9 mouse cellular contexts compared by ENCODE assay signal in genomic region chr5:142812621-142812975, GRCm38 (mm10). TPM values are rescaled to one million over a fixed set of nuclear protein-coding genes. Genes with fewer than 3 reads are reported as not detected.
DNase-seq lines count a peak whose midpoint lies in the region; ATAC-seq and TF ChIP-seq lines count a peak whose summit lies in the region.
"Had no signal": no experiment of that assay in that cellular context is flagged by ENCODE, and none has a peak within 500 bp of the region (broad histone marks: within the 10 kb centered on the region; RNA-seq: fewer than 3 reads in every experiment).

No protein-coding gene starts in this region.

- peaks cover 18% of the 10 kb centered on the region; the same call in 1 of the 2 replicates for H3K36me3 ChIP-seq in kidney, embryonic 14.5 days (ENCODE audit: control insufficient read depth, insufficient read depth, low read length)
- H3K36me3 ChIP-seq in limb, embryonic 10.5 days, result peaks cover 71% of the 10 kb centered on the region
- H3K36me3 ChIP-seq in neural tube, embryonic 13.5 days, result peaks cover 36% of the 10 kb centered on the region

- TF ChIP-seq CTCF in embryonic fibroblast, embryonic 13.5 days (IDR thresholded peaks at IDR 0.05; ENCODE audit: borderline replicate concordance, insufficient read depth, low read length), result no peak

- H3K9ac ChIP-seq in kidney, embryonic 14.5 days (ENCODE audit: low read depth, low read length), result peak overlapping the region; percentile 100; the same call in 1 of the 2 replicates
- peak overlapping the region; percentile 99 for H3K9ac ChIP-seq in neural tube, embryonic 13.5 days

- no peak for DNase-seq in kidney, postnatal 14 days
- no peak for DNase-seq in limb, embryonic 10.5 days (ENCODE audit: low spot score)
- DNase-seq in left cerebral cortex, adult 18-20 months (ENCODE audit: low spot score in 2 of 2), result no peak
- no peak for DNase-seq in urinary bladder, postnatal 25 days (ENCODE audit: low spot score)
- no peak for DNase-seq in natural killer cell, adult 2 months (ENCODE audit: low spot score in 2 of 2)
- DNase-seq: thymus, postnatal 4 days had no signal

- H3K9me3 ChIP-seq in kidney, embryonic 14.5 days (ENCODE audit: control insufficient read depth, low read length), result no peaks in the 10 kb centered on the region
- no peaks in the 10 kb centered on the region for H3K9me3 ChIP-seq in limb, embryonic 10.5 days (replicated peaks)
- H3K9me3 ChIP-seq in neural tube, embryonic 13.5 days, result no peaks in the 10 kb centered on the region

- H3K27ac ChIP-seq in kidney, embryonic 14.5 days (ENCODE audit: low read depth, low read length), result peak overlapping the region; percentile 100; the same call in 1 of the 2 replicates
- peak overlapping the region; percentile 100 for H3K27ac ChIP-seq in embryonic fibroblast, embryonic 13.5 days (ENCODE audit: insufficient read depth, low read length)
- H3K27ac ChIP-seq in limb, embryonic 10.5 days, result peak overlapping the region; percentile 100
- peak overlapping the region; percentile 100 for H3K27ac ChIP-seq in neural tube, embryonic 13.5 days (replicated peaks)

- no peaks in the 10 kb centered on the region for H3K27me3 ChIP-seq in kidney, embryonic 14.5 days (ENCODE audit: control insufficient read depth, insufficient read depth, low read length)
- H3K27me3 ChIP-seq in limb, embryonic 10.5 days (ENCODE audit: low read depth, poor library complexity, severe bottlenecking), result no peaks in the 10 kb centered on the region
- H3K27me3 ChIP-seq in neural tube, embryonic 13.5 days, result no peaks in the 10 kb centered on the region

- 11% methylated on average over 8 of the region's 8 CpGs for WGBS in kidney, embryonic 14.5 days
- 5% methylated on average over 8 of the region's 8 CpGs for WGBS in limb, embryonic 10.5 days
- WGBS in neural tube, embryonic 13.5 days, result 5% methylated on average over 8 of the region's 8 CpGs

- TF ChIP-seq POLR2A in embryonic fibroblast, embryonic 13.5 days (IDR thresholded peaks at IDR 0.05; ENCODE audit: low read depth, low read length), result no peak

- H3K4me1 ChIP-seq in kidney, embryonic 14.5 days (ENCODE audit: control insufficient read depth, insufficient read depth, low read length), result peaks cover 30% of the 10 kb centered on the region
- peaks cover 3% of the 10 kb centered on the region; the same call in 1 of the 2 replicates for H3K4me1 ChIP-seq in embryonic fibroblast, embryonic 13.5 days (ENCODE audit: control insufficient read depth, insufficient read depth, low read length)
- peaks cover 47% of the 10 kb centered on the region for H3K4me1 ChIP-seq in limb, embryonic 10.5 days
- H3K4me1 ChIP-seq in neural tube, embryonic 13.5 days (replicated peaks), result peaks cover 49% of the 10 kb centered on the region

- peak overlapping the region; percentile 96 for H3K4me3 ChIP-seq in kidney, embryonic 14.5 days (ENCODE audit: low read length)
- H3K4me3 ChIP-seq in embryonic fibroblast, embryonic 13.5 days (ENCODE audit: insufficient read depth, low read length), result peak overlapping the region; percentile 96
- H3K4me3 ChIP-seq in limb, embryonic 10.5 days, result peak overlapping the region; percentile 68
- peak overlapping the region; percentile 97 for H3K4me3 ChIP-seq in neural tube, embryonic 13.5 days

- peak overlapping the region; percentile 97 for H3K4me2 ChIP-seq in kidney, embryonic 14.5 days (replicated peaks; ENCODE audit: low read depth, low read length)
- peak overlapping the region; percentile 99 for H3K4me2 ChIP-seq in neural tube, embryonic 13.5 days

- ATAC-seq in kidney, embryonic 14.5 days (ENCODE audit: low FRiP score, low TSS enrichment), result no peak
- ATAC-seq in neural tube, embryonic 13.5 days (ENCODE audit: low read depth), result no peak

RNA-seq across cellular contexts. Expression of gene Tnrc18, which starts 4.9 kb away (rescaled TPM):
- 32.7 and 41.1 TPM in 2 replicates for polyA plus RNA-seq in kidney, embryonic 14.5 days (2014; fragmentation: Nextera tagmentation; extraction: Ambion mirVana)
- 98.0 and 124 TPM in 2 replicates for polyA plus RNA-seq in embryonic fibroblast, embryonic 13.5 days (2011; ENCODE audit: insufficient read length, low read depth, missing spikeins)
- polyA plus RNA-seq in limb, embryonic 10.5 days (2016; fragmentation: Nextera tagmentation; extraction: Ambion mirVana), result 24.7 and 39.0 TPM in 2 replicates
- polyA plus RNA-seq in neural tube, embryonic 13.5 days (2015; fragmentation: Nextera tagmentation; extraction: Ambion mirVana), result 30.3 and 31.1 TPM in 2 replicates
- 100 to 1,000 TPM; 116 to 122 TPM for total RNA-seq in left cerebral cortex, adult 18-20 months (2021)
